ENCODE assay signal across 11 mouse cellular contexts in the genomic region with DNA sequence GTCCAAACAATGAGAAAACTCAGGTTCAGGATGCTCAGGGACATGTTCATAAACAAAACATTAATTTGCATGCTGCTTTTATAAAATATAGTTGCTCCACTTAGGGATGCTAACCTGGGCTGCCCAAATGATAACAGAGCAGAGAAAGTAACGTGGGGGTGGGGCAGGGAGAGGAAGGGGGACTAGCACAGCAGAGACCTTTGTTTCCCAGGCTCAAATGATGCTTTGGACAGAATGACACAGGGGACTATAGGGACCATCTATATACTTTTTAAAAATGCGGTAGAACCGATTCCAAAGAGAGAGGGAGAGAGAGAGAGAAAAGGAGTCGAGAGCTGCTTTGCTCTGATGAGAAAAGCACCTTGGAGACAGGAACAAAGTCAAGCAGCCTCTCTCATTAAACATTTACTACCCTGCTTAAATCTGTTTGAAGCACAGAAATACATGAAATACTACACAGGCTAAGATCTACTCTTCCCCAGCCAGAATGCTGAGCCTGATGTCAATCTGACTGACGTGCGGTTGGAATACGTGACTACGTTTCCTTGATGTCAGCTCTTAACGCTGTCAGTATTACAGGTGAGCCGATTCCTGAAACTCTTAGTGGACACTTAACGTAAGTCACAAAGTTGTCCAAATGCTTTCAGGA.
"Had no signal": no experiment of that assay in that cellular context is flagged by ENCODE, and none has a peak within 500 bp of the region (broad histone marks: within the 10 kb centered on the region; RNA-seq: fewer than 3 reads in every experiment).

No protein-coding gene starts in this region.

- DNase-seq: kidney, adult 11 months; kidney, postnatal 10 days; left cerebral cortex, postnatal 4 days; lung, adult 2 months; lung, postnatal 36 days; right cerebral cortex, postnatal 14 days; thymus, postnatal 36 days had no signal

- H3K27ac ChIP-seq: hindbrain, postnatal 0 days; limb, embryonic 13.5 days; liver, embryonic 15.5 days had no signal

- H3K9ac ChIP-seq: limb, embryonic 13.5 days; liver, embryonic 15.5 days had no signal

- H3K4me1 ChIP-seq: limb, embryonic 13.5 days had no signal

- ATAC-seq: hindbrain, postnatal 0 days; lung, postnatal 0 days had no signal

- H3K27me3 ChIP-seq: limb, embryonic 13.5 days; liver, embryonic 15.5 days had no signal

- H3K4me2 ChIP-seq: limb, embryonic 13.5 days; liver, embryonic 15.5 days had no signal

- H3K4me3 ChIP-seq: limb, embryonic 13.5 days; liver, embryonic 15.5 days had no signal

- H3K36me3 ChIP-seq: limb, embryonic 13.5 days had no signal

- H3K9me3 ChIP-seq: limb, embryonic 13.5 days; liver, embryonic 15.5 days had no signal
